Mouse (Mus musculus) heart, adult 2 months (tissue): ENCODE data around the gene Zswim5. TPM values are rescaled to one million over a fixed set of nuclear protein-coding genes. Genes with fewer than 3 reads are reported as not detected.

Experiments
- DNase-seq, 2 experiments: peaks; one replicate each; pipeline ENCODE4 v3.0.0; 2021
- H3K27ac ChIP-seq: fragments of 200-600 bp; 2 replicates; pipeline ENCODE4 v1.8.1; 2022
- H3K27me3 ChIP-seq: fragments of 200-500 bp; 2 replicates; pipeline ENCODE4 v1.6.1; 2012; ENCODE audit warnings: mild to moderate bottlenecking, low read length, inconsistent platforms, mixed read lengths; ENCODE audit not compliant: control insufficient read depth, insufficient read depth
- H3K36me3 ChIP-seq: fragments of 200-500 bp; 2 replicates; pipeline ENCODE4 v1.6.1; 2012; ENCODE audit warnings: low read length, inconsistent platforms; ENCODE audit not compliant: control insufficient read depth, insufficient read depth
- H3K4me1 ChIP-seq: fragments of 200-500 bp; 2 replicates; pipeline ENCODE4 v1.6.1; 2011; ENCODE audit warnings: low read length; ENCODE audit not compliant: control insufficient read depth, insufficient read depth
- H3K4me3 ChIP-seq: fragments of 200-600 bp; 2 replicates; pipeline ENCODE4 v1.8.1; 2022
- H3K79me2 ChIP-seq: fragments of 200-500 bp; replicated peaks from 2 replicates; pipeline ENCODE4 v1.6.1; 2012; ENCODE audit warnings: mild to moderate bottlenecking, inconsistent platforms, low read length, moderate library complexity, mixed read lengths; ENCODE audit not compliant: control insufficient read depth, insufficient read depth
- H3K9ac ChIP-seq: fragments of 200-500 bp; 2 replicates; pipeline ENCODE4 v1.6.1; 2012; ENCODE audit warnings: low read depth, mild to moderate bottlenecking, control low read depth, inconsistent platforms, low read length, mixed read lengths
- CTCF ChIP-seq: fragments of 200-600 bp; IDR thresholded peaks from 2 replicates; pipeline ENCODE4 v1.8.1; 2022; ENCODE audit warnings: antibody characterized with exemption, mild to moderate bottlenecking, moderate library complexity
- EP300 ChIP-seq: fragments of 200-500 bp; IDR thresholded peaks from 2 replicates; pipeline ENCODE4 v1.6.1; 2011; ENCODE audit warnings: low read depth, low read length, control low read depth; ENCODE audit not compliant: insufficient read depth
- POLR2A ChIP-seq: fragments of 200-500 bp; IDR thresholded peaks from 2 replicates; pipeline ENCODE4 v1.6.1; 2011; ENCODE audit warnings: mild to moderate bottlenecking, low read depth, low read length, control low read depth; ENCODE audit not compliant: insufficient read depth
- WGBS: fragments of 180-500 bp; shearing (Covaris S2); methylation state at CpG from one replicate; pipeline ENCODE4 v1.1.7; 2018; 5-methylcytosine and 5-hydroxymethylcytosine counted together
- intact Hi-C: fragments of 180-260 bp; cut with DNase I; formaldehyde crosslinking; loops from one replicate; pipeline ENCODE4 v1.15.1; 2025
- polyA plus RNA-seq: library from polyadenylated mRNA; depleted of rRNA; stranded (reverse); fragments of >200 nt; gene quantifications from 2 replicates; pipeline ENCODE4 v1.2.3, GENCODE M21; 2012
- total RNA-seq, 2 experiments: library from RNA; stranded (reverse); gene quantifications; 2 replicates each; pipeline ENCODE4 v1.2.3; 2021

Zswim5 gene
- total and polyA plus RNA-seq, 3 experiments, result 0.86 to 1.0 (median 1.0) TPM

DNA sequence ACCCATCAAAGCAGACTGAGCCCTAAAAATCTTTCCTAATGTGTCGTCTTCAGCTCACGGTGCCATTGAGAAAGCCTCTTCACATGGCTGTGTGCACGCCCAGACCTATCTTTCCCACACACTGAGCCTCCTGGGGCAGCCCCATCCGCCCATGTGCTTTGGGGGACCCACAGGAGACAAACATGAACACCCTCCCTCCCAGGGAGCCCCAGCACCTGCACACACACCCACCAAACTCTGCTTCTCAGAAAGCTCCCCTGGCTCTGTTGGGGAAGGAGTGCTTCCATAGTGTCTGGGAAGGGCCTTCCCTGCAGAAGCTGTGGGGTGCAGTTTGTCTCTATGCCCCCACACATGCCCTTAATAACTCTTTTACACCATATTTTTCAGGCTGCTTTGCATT lies 127.5 kb downstream of the Zswim5 start:
- no peak overlapping the region for H3K4me3 ChIP-seq
- TF ChIP-seq CTCF (no peak), EP300 (no peak), POLR2A (no peak)
- intact Hi-C loops, result loop anchor here (10.0 kb wide), 1 partner anchor 210 kb away; no protein-coding TSS in a partner anchor
- H3K79me2 ChIP-seq, result no peaks in the 10 kb centered on the region
- no peaks in the 10 kb centered on the region for H3K27me3 ChIP-seq
- no peak overlapping the region for H3K27ac ChIP-seq
- H3K36me3 ChIP-seq, result no peaks in the 10 kb centered on the region
- peaks cover 1% of the 10 kb centered on the region; the same call in 1 of the 2 replicates for H3K4me1 ChIP-seq
- no peak overlapping the region for H3K9ac ChIP-seq
- no peak for DNase-seq
- WGBS, result 88% methylated on average over 4 of the region's 4 CpGs

DNA sequence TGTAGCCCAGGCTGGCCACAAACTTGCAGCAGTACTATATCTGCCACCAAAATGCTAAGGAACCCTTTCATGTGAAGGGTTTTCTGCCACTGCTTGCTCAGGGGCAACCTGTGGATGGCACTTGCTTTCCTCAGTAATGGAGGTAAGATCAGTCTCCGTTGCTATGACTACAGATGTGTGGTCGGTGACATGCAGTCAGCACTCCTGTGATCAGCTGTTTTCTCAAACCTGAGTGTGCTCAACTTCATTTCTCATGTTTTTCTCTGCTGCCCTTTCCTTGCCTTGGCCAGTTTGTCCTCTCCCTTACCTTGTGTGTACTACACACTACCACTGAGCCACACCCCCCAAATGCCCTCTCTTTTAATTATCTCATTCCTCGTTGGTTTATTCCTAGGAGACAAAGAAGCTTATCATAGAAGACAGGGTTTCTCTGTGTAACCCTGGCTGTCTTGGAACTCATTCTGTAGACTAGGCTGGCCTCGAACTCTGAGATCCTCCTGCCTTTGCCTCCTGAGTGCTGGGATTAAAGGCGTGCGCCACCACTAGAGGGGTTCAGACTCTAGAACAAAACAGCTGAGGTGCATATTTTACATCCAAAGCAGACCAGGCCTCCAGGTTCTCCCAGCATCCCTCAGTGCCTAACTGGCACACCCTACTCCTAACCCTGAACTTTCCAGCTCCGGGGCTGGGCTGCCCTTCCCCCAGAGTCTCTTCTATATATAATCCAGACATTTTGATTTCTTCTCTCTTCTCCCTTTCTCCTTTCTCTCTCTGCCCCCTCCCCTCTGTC lies 128.6 kb downstream of the Zswim5 start:
- no peak for DNase-seq
- Histone ChIP-seq H3K9ac (no peak overlapping the region), H3K27ac (no peak overlapping the region), H3K79me2 (no peaks in the 10 kb centered on the region), H3K4me3 (no peak overlapping the region), H3K4me1 (peaks cover 1% of the 10 kb centered on the region; the same call in 1 of the 2 replicates), H3K36me3 (no peaks in the 10 kb centered on the region), H3K27me3 (no peaks in the 10 kb centered on the region)
- 69% methylated on average over 7 of the region's 7 CpGs for WGBS
- TF ChIP-seq POLR2A (no peak), CTCF (no peak), EP300 (no peak)
- intact Hi-C loops, result loop anchor here (10.0 kb wide), 1 partner anchor 209 kb away; no protein-coding TSS in a partner anchor

DNA sequence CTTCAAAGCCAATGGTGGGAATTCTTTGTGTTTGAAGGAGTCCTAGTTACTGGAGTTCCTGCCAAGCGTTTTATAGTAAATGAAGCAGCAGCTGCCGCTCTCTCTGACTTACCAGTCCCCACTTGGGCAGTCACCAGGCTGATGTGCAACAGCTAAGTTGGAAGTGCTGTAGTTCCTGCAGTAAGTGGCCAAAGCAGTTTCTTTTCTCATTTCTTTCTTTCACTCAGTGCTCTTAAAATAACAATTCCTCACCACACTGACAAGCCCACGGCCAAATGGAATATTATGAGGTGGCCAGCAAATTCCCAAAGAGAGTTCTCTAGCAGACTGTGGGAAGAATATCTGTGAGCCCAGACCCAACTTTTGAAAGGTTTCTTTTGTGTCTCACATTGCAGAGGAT lies 129.9 kb downstream of the Zswim5 start:
- intact Hi-C loops, result loop anchor here (10.0 kb wide), 1 partner anchor 208 kb away; no protein-coding TSS in a partner anchor
- no peak for DNase-seq
- no peak overlapping the region for H3K9ac ChIP-seq
- TF ChIP-seq CTCF (no peak), POLR2A (no peak), EP300 (no peak)
- no peak overlapping the region for H3K27ac ChIP-seq
- H3K79me2 ChIP-seq, result no peaks in the 10 kb centered on the region
- peaks cover 1% of the 10 kb centered on the region; the same call in 1 of the 2 replicates for H3K4me1 ChIP-seq
- WGBS, result 47% methylated on average over 3 of the region's 3 CpGs
- no peak overlapping the region for H3K4me3 ChIP-seq
- H3K27me3 ChIP-seq, result no peaks in the 10 kb centered on the region
- no peaks in the 10 kb centered on the region for H3K36me3 ChIP-seq

DNA sequence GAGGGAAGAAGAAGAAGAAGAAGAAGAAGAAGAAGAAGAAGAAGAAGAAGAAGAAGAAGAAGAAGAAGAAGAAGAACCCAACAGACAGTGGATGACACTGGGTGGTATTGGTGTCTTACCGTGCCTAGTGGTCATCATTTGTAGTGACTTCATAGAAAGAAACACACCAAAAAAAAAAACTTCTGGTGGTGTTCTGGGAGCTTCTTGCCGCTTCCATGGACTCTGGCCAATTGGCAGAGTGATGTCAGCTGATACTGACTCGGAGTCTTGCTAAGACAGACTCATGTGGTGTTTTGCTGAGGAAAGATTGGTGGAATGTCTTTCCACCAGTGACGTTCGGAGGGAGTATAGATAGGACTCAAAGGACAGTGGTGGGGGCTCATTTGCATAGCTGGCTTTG lies 133.1 kb downstream of the Zswim5 start:
- Histone ChIP-seq H3K27ac (no peak overlapping the region), H3K9ac (no peak overlapping the region), H3K4me1 (peaks cover 1% of the 10 kb centered on the region; the same call in 1 of the 2 replicates), H3K4me3 (no peak overlapping the region), H3K79me2 (no peaks in the 10 kb centered on the region), H3K36me3 (no peaks in the 10 kb centered on the region), H3K27me3 (no peaks in the 10 kb centered on the region)
- intact Hi-C loops, result no loop called here
- no peak for DNase-seq
- TF ChIP-seq EP300, result no peak
- TF ChIP-seq CTCF, result no peak
- no peak for TF ChIP-seq POLR2A
- WGBS, result 60% methylated on average over 5 of the region's 5 CpGs

DNA sequence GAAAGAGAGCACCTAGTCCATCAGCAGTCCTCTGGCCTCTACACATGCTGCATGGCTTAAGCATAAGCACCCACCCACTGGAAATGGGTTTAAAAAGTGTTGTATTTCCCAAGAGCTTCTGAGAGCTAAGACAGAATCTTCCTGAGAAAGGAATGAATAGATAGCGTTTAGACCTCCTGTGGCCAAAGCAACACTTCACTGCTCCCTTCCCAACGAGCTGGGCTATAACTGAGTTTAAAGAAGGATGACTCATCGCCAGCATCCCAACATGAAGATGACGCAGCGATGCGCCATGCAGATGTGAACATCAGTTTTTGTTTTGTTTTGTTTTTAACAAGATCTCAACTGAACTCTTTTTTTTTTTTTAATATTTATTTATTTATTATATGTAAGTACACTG lies 136.4 kb downstream of the Zswim5 start:
- WGBS, result 71% methylated on average over 6 of the region's 6 CpGs
- Histone ChIP-seq H3K36me3 (no peaks in the 10 kb centered on the region), H3K4me1 (no peaks in the 10 kb centered on the region), H3K4me3 (no peak overlapping the region), H3K27me3 (no peaks in the 10 kb centered on the region), H3K79me2 (no peaks in the 10 kb centered on the region), H3K9ac (no peak overlapping the region), H3K27ac (no peak overlapping the region)
- no peak for DNase-seq
- no peak for TF ChIP-seq CTCF
- intact Hi-C loops, result no loop called here

DNA sequence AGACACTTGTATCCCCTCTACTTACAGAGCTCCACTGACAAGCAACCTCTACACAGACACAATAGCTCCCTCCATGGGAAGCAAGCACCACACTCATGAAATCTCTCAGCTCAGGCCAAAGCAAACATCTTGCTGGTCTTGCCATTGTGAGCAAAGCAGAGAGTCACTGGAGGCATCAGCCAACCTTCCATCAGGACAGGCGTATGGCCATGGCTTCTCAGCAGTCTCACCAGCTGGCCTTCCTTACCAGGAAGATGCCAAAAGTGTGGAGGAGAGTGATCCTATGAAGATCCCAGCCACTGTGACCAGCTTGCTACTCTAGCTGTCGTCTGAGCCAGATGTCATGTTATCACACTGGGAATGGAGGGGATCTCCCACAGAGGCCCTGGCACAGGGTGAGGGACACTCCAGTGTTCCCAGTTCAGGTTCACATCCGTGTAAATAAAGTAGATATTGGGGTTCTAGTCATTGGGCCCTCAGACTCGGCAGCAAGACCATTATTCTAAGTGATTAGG lies 137.8 kb downstream of the Zswim5 start:
- intact Hi-C loops, result loop anchor here (5.0 kb wide), 1 partner anchor 107 kb away; no protein-coding TSS in a partner anchor
- 47% methylated on average over 4 of the region's 4 CpGs for WGBS

More for the DNA sequence above, 137.8 kb downstream of the Zswim5 start:
- no peak for TF ChIP-seq EP300
- TF ChIP-seq POLR2A, result no peak
- TF ChIP-seq CTCF, result no peak
- H3K36me3 ChIP-seq, result no peaks in the 10 kb centered on the region
- no peaks in the 10 kb centered on the region for H3K79me2 ChIP-seq
- no peak for DNase-seq
- H3K27me3 ChIP-seq, result no peaks in the 10 kb centered on the region
- no peaks in the 10 kb centered on the region for H3K4me1 ChIP-seq
- H3K4me3 ChIP-seq, result no peak overlapping the region
- H3K9ac ChIP-seq, result no peak overlapping the region
- H3K27ac ChIP-seq, result no peak overlapping the region
